Mouse (Mus musculus) limb, embryonic 15.5 days (tissue): ENCODE data around the gene Slc35g3. TPM values are rescaled to one million over a fixed set of nuclear protein-coding genes. Genes with fewer than 3 reads are reported as not detected.
"Not testable (repeated sequence)": the region's sequence is repeated elsewhere in the genome, so short reads cannot be mapped to it uniquely, and the experiment has no call there.

Source experiments
- ATAC-seq: fragments of 200-750 bp; cut with Nextera tagmentation; 2 replicates; pipeline ENCODE4 v1.8.0; 2017; ENCODE audit warnings: low read depth, moderate TSS enrichment; ENCODE audit not compliant: insufficient number of reproducible peaks, low FRiP score, low TSS enrichment
- H3K27ac ChIP-seq: fragments of 300-500 bp; sonication (generic); 2 replicates; pipeline ENCODE4 v1.5.1; 2015; ENCODE audit warnings: moderate library complexity, mild to moderate bottlenecking, inconsistent platforms
- H3K27me3 ChIP-seq: fragments of 300-500 bp; sonication (generic); 2 replicates; pipeline ENCODE4 v1.6.1; 2015; ENCODE audit warnings: inconsistent platforms
- H3K36me3 ChIP-seq: fragments of 300-500 bp; sonication (generic); 2 replicates; pipeline ENCODE4 v1.6.1; 2015; ENCODE audit warnings: inconsistent platforms
- H3K4me1 ChIP-seq: fragments of 300-500 bp; sonication (generic); 2 replicates; pipeline ENCODE4 v1.6.1; 2015; ENCODE audit warnings: inconsistent platforms
- H3K4me2 ChIP-seq: fragments of 300-500 bp; sonication (generic); 2 replicates; pipeline ENCODE4 v1.6.1; 2015; ENCODE audit warnings: mild to moderate bottlenecking, inconsistent platforms
- H3K4me3 ChIP-seq: fragments of 300-500 bp; sonication (generic); 2 replicates; pipeline ENCODE4 v1.5.1; 2015; ENCODE audit warnings: mild to moderate bottlenecking, inconsistent platforms
- H3K9ac ChIP-seq: fragments of 300-500 bp; sonication (generic); 2 replicates; pipeline ENCODE4 v1.6.1; 2015; ENCODE audit warnings: inconsistent platforms
- H3K9me3 ChIP-seq: fragments of 300-500 bp; sonication (generic); 2 replicates; pipeline ENCODE4 v1.6.1; 2016; ENCODE audit warnings: inconsistent platforms
- WGBS: fragments of 180-500 bp; shearing (Covaris S2); methylation state at CpG from one replicate; pipeline ENCODE4 v1.1.7; 2015; 5-methylcytosine and 5-hydroxymethylcytosine counted together
- polyA plus RNA-seq: library from polyadenylated mRNA; unstranded; fragments of >200 nt; fragmentation: Nextera tagmentation; extraction: Ambion mirVana; gene quantifications from 2 replicates; pipeline ENCODE4 v1.2.1, GENCODE M21; 2015

Slc35g3 gene
- polyA plus RNA-seq, 1 experiment from 2014 or later, result 0.09 TPM

GRCm38 (mm10) chr11:69731408-69731807 lies 30.4 kb downstream of the Slc35g3 start:
- peaks cover 29% of the 10 kb centered on the region for H3K36me3 ChIP-seq
- H3K4me2 ChIP-seq, H3K9ac ChIP-seq, H3K4me3 ChIP-seq, H3K4me1 ChIP-seq, H3K27me3 ChIP-seq, ATAC-seq, H3K9me3 ChIP-seq, H3K27ac ChIP-seq: not testable (repeated sequence)
- WGBS, result 77% methylated on average over 2 of the region's 3 CpGs

- no peak for ATAC-seq
- 24% methylated on average over 3 of the region's 3 CpGs for WGBS
- Histone ChIP-seq H3K27ac (no peak overlapping the region), H3K9me3 (no peaks in the 10 kb centered on the region), H3K4me1 (no peaks in the 10 kb centered on the region), H3K9ac (no peak overlapping the region), H3K4me3 (no peak overlapping the region), H3K36me3 (peaks cover 5% of the 10 kb centered on the region), H3K4me2 (no peak overlapping the region), H3K27me3 (no peaks in the 10 kb centered on the region)
These were observed 32.7 kb downstream of the Slc35g3 start for GRCm38 (mm10) chr11:69729063-69729462.

GRCm38 (mm10) chr11:69725951-69726350 lies 35.8 kb downstream of the Slc35g3 start:
- H3K9me3 ChIP-seq, result no peaks in the 10 kb centered on the region
- H3K27ac ChIP-seq, result no peak overlapping the region
- H3K36me3 ChIP-seq, result no peaks in the 10 kb centered on the region
- ATAC-seq, result no peak
- no peak overlapping the region for H3K4me2 ChIP-seq
- no peaks in the 10 kb centered on the region for H3K27me3 ChIP-seq
- H3K4me3 ChIP-seq, result no peak overlapping the region
- no peak overlapping the region for H3K9ac ChIP-seq
- 43% methylated on average over 5 of the region's 5 CpGs for WGBS
- H3K4me1 ChIP-seq, result no peaks in the 10 kb centered on the region

GRCm38 (mm10) chr11:69723074-69723473 lies 38.7 kb downstream of the Slc35g3 start:
- H3K36me3 ChIP-seq, result no peaks in the 10 kb centered on the region
- WGBS, result 45% methylated on average over 2 of the region's 2 CpGs
- peaks cover 4% of the 10 kb centered on the region; the same call in 1 of the 2 replicates for H3K4me1 ChIP-seq
- H3K4me3 ChIP-seq, result no peak overlapping the region
- H3K27me3 ChIP-seq, result no peaks in the 10 kb centered on the region
- no peaks in the 10 kb centered on the region for H3K9me3 ChIP-seq
- H3K4me2 ChIP-seq, result no peak overlapping the region
- H3K9ac ChIP-seq, result no peak overlapping the region
- ATAC-seq, result no peak
- no peak overlapping the region for H3K27ac ChIP-seq

GRCm38 (mm10) chr11:69720852-69721251 lies 40.9 kb downstream of the Slc35g3 start:
- peaks cover 4% of the 10 kb centered on the region; the same call in 1 of the 2 replicates for H3K4me1 ChIP-seq
- 60% methylated on average over 6 of the region's 6 CpGs for WGBS
- H3K9me3 ChIP-seq, result no peaks in the 10 kb centered on the region
- no peak overlapping the region for H3K27ac ChIP-seq
- H3K9ac ChIP-seq, result no peak overlapping the region
- no peaks in the 10 kb centered on the region for H3K36me3 ChIP-seq
- no peak overlapping the region for H3K4me2 ChIP-seq
- H3K27me3 ChIP-seq, result no peaks in the 10 kb centered on the region
- ATAC-seq, result no peak
- no peak overlapping the region for H3K4me3 ChIP-seq

- Histone ChIP-seq H3K9ac (no peak overlapping the region), H3K4me2 (no peak overlapping the region), H3K27me3 (no peaks in the 10 kb centered on the region), H3K4me1 (peaks cover 10% of the 10 kb centered on the region; the same call in 1 of the 2 replicates), H3K9me3 (no peaks in the 10 kb centered on the region), H3K27ac (no peak overlapping the region), H3K4me3 (no peak overlapping the region), H3K36me3 (no peaks in the 10 kb centered on the region)
- WGBS, result 65% methylated on average over 6 of the region's 6 CpGs
- no peak for ATAC-seq
These were observed 42.3 kb downstream of the Slc35g3 start for GRCm38 (mm10) chr11:69719423-69719822.

GRCm38 (mm10) chr11:69718661-69719060 lies 43.1 kb downstream of the Slc35g3 start:
- no peak overlapping the region for H3K27ac ChIP-seq
- no peaks in the 10 kb centered on the region for H3K9me3 ChIP-seq
- ATAC-seq, result no peak
- H3K27me3 ChIP-seq, result no peaks in the 10 kb centered on the region
- WGBS, result 34% methylated on average over 15 of the region's 15 CpGs
- no peak overlapping the region for H3K4me2 ChIP-seq
- H3K9ac ChIP-seq, result no peak overlapping the region
- H3K36me3 ChIP-seq, result no peaks in the 10 kb centered on the region
- no peak overlapping the region for H3K4me3 ChIP-seq
- H3K4me1 ChIP-seq, result peaks cover 10% of the 10 kb centered on the region; the same call in 1 of the 2 replicates

- H3K36me3 ChIP-seq, result no peaks in the 10 kb centered on the region
- no peak for ATAC-seq
- H3K4me2 ChIP-seq, result no peak overlapping the region
- no peaks in the 10 kb centered on the region for H3K27me3 ChIP-seq
- H3K9ac ChIP-seq, result no peak overlapping the region
- no peaks in the 10 kb centered on the region for H3K9me3 ChIP-seq
- no peak overlapping the region for H3K4me3 ChIP-seq
- peaks cover 10% of the 10 kb centered on the region; the same call in 1 of the 2 replicates for H3K4me1 ChIP-seq
- no peak overlapping the region for H3K27ac ChIP-seq
- WGBS, result 64% methylated on average over 4 of the region's 4 CpGs
These were observed 44.8 kb downstream of the Slc35g3 start for GRCm38 (mm10) chr11:69716953-69717352.

GRCm38 (mm10) chr11:69715929-69716328 lies 45.8 kb downstream of the Slc35g3 start:
- no peak for ATAC-seq
- no peaks in the 10 kb centered on the region for H3K27me3 ChIP-seq
- H3K4me3 ChIP-seq, result no peak overlapping the region
- 11% methylated on average over 5 of the region's 5 CpGs for WGBS
- H3K4me1 ChIP-seq, result peaks cover 10% of the 10 kb centered on the region; the same call in 1 of the 2 replicates
- no peaks in the 10 kb centered on the region for H3K36me3 ChIP-seq
- H3K9me3 ChIP-seq, result no peaks in the 10 kb centered on the region
- H3K4me2 ChIP-seq, result no peak overlapping the region
- H3K27ac ChIP-seq, result no peak overlapping the region
- H3K9ac ChIP-seq, result no peak overlapping the region

GRCm38 (mm10) chr11:69715482-69715881 lies 46.3 kb downstream of the Slc35g3 start:
- Histone ChIP-seq H3K27ac (no peak overlapping the region), H3K4me1 (peaks cover 10% of the 10 kb centered on the region; the same call in 1 of the 2 replicates), H3K9ac (no peak overlapping the region), H3K4me2 (no peak overlapping the region), H3K4me3 (no peak overlapping the region), H3K9me3 (no peaks in the 10 kb centered on the region), H3K36me3 (no peaks in the 10 kb centered on the region), H3K27me3 (no peaks in the 10 kb centered on the region)
- 55% methylated on average over 9 of the region's 9 CpGs for WGBS
- ATAC-seq, result no peak

- Histone ChIP-seq H3K27me3 (no peaks in the 10 kb centered on the region), H3K4me1 (peaks cover 10% of the 10 kb centered on the region; the same call in 1 of the 2 replicates), H3K9me3 (no peaks in the 10 kb centered on the region), H3K4me2 (no peak overlapping the region), H3K27ac (no peak overlapping the region), H3K4me3 (no peak overlapping the region), H3K36me3 (no peaks in the 10 kb centered on the region), H3K9ac (no peak overlapping the region)
- ATAC-seq, result no peak
- 46% methylated on average over 18 of the region's 18 CpGs for WGBS
These were observed 47.0 kb downstream of the Slc35g3 start for GRCm38 (mm10) chr11:69714636-69715329.

GRCm38 (mm10) chr11:69712954-69713672 lies 48.7 kb downstream of the Slc35g3 start:
- WGBS, result 70% methylated on average over 20 of the region's 20 CpGs

More at GRCm38 (mm10) chr11:69712954-69713672, 48.7 kb downstream of the Slc35g3 start:
- H3K4me3 ChIP-seq, result no peak overlapping the region
- no peaks in the 10 kb centered on the region for H3K36me3 ChIP-seq
- no peak overlapping the region for H3K27ac ChIP-seq
- H3K27me3 ChIP-seq, result no peaks in the 10 kb centered on the region
- H3K9ac ChIP-seq, result no peak overlapping the region
- peaks cover 9% of the 10 kb centered on the region for H3K4me1 ChIP-seq
- H3K4me2 ChIP-seq, result no peak overlapping the region
- ATAC-seq, result no peak
- H3K9me3 ChIP-seq, result no peaks in the 10 kb centered on the region
